Mouse (Mus musculus): ENCODE measurements at regions not wholly inside any gene's neighbourhood (a gene's known extent, or its start where the extent isn't known, plus 50 kb on each side); places are given as distances from the start of the nearest gene placed in this dataset.

DNA sequence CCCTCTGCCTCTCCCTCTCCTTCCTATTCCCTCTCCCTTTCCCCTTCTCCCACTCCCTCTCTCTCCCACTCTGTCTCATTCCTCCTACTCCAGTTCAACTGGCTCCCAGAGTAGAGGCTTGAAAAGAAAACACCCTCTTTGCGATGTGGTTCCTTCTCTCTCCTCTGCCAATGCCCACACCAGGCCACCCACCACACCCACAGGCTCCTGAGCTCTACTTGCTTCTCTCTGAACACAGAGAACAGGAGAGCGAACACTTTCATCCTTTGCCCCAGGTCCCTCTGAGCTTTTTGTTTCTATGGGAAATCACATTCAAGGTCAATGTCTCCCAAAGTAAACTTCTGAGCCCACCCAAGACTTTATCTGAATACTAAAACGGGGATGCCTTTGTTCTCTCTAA, 155.8 kb downstream of the Insig2 start:
- DNase-seq: no peak

DNA sequence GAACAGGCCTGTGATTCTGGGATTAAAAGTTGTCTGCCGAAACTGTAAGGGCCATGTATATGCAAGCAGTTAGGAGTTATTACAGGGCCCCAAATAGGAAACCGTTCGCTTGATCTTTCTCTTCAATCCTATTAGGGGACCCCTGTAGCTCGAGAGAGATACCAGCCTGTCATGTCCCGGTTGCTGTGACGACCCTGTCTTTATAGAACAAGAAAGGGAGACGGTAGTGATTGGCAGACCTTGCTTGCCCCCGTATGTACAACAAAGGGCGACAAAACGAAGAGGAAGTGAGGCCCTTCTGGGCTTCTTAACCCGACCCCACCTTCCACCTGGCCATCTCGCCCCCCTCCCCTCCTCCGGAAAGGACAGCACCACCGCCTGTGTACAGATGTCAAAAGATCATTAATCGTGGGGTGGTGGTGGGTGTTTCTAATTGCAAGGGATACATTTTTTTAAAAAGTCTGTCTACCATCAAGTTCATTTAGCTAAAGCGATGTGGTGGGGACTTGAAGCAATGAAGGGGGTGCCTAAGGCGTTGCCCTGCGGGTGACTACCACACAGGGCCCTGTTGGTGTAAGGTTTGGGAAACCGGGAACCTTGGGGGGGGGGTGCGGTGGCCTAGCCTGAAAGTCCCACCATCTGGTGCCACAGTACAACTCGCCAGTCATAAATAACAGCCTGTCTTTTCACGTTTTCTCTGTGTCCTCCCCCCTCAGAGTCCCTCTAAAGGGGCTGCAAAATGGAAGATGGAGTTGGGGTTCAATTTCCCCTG, 155.1 kb downstream of the Insig2 start:
- no peak for DNase-seq

DNA sequence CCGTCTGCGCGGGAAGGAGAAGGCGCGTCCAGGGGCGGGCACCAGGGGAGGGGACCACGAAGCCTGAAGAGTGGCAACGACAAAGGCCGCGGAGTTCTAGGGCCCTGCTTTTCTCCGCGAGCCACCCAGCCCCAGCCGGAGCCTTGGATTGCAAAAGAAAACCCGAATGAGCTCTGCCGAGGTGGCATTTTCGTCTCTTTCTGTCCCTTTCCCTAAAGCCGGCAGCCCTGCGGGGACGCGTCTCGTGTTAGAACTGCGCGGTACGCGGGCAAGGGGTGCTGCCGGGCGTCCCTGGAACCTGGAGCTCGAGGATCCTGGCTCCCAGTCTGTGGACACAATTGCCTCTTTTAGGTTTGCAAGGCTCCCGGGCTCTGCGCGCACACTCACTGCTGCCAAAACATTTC, 154.5 kb downstream of the Insig2 start:
- DNase-seq: no peak

DNA sequence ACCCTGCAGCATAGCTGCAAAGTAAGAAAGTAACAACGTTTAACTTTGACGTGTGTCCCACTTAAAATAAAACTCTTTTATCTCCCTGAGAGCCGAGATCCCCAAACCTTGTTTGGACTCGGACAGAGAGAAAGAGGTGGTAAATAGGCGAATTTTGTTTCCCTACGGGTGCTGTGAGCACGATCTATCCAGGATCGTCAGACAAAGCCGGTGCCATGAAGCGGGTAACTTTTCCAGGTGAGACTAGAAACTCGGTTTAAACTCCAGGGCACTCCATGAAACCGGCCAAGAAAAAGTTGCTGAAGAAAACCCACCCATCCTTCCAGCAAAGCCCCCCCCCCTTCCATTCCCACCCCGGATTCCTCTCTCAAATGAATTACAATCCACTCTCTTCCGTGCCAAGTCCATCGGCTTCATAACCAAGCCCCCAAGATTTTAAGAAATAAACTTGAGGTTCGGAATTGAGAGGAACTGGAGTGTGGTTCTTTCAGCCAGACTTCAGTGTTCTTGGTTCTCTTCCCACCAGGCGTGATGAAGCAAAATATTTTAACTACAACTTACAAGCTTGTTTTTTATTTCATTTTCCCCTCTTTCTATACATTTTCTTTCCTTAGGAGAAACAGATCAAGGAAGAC, 153.7 kb downstream of the Insig2 start:
- DNase-seq: no peak

DNA sequence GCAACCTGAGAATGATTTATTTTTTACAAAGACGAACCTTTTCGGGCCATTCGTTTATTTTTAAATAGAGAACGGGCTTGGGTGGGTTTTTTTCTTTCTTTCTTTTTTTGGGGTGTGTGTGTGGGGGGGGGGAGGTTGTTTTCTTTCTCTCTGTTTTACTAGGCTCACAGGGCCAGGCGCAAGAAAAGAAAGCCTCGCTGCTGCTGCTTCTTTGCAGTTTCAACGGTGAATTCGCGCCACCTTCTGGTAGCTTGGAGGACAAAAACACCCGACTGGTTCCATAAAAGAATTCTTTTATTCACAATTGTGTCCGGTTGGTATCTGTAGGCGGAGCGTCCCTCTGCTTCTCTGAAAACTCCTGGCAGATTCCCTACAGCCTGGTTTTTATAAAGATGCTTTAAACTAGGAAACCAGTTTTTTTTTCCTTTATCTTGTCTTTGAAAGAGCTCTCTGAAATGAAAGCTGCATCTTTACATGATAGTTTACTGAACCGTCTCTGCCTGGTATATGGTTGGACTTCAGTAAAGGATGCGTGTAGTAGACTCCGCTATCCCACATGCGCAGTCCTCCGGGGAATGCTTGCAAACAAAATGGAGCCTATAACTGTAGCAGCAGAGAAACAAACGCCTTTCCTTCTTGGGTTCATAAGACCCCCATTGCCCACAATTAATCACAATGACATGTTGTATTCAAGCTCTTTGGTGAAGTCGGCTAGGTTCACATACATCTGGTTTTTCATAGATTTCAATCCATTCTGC, 151.9 kb downstream of the Insig2 start:
- peak; percentile 76 to 77 for DNase-seq

DNA sequence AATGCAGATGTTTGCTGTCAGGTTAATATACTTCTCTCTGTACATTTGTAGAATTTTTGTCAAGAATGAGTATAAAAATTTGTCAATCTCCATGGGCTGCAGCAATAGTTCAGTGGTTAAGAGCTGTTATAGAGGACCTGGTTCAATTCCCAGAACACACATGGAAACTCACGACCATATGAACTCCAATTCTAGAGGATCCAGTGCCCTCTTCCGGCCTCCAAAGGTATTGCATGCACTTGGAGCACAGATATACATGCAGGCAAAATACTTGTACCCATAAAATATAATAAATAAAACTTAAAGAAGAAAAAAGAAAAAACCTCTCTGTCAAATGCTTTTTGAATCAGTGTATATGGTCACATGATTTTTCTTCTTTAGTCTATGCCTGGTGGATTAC, 143.5 kb downstream of the Insig2 start:
- no peak for DNase-seq

DNA sequence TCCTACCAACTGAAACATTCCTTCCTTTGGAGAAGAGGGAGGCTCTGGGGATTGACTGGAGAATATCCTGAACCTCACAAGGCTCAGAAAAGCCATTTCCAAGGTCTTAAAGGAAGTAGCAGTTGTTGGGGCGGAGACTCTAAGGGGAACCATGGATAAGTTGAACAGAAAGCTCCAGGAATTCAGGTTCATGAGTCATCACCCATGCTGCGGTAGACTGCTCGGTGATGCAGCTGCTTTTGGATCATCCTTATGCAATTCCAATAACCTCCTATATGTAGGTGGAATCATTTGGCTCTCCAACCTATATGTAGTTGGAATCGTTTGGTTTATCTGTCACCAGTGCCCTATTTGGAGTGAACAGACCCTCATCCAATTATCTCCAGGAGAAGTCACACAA, 137.6 kb downstream of the Insig2 start:
- no peak for DNase-seq

DNA sequence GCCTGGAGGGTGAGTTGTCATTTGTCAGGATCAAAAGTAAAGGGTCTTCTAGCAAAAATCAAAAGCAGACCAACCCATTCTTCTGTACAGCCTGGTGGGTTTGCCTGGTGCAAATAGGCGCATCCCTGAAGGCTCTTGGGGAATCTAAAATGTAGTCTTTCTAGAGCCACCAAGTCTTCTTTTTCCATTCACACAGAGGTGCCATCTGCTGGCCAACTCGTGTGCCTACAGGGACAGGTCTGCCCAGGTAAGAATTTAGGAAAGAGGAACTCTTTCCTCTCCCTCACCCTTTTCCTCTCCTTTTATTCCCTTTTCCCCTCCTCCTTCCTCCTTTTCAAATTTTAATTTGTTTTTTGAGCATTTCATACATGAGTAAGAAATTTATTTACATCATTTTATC, 116.5 kb downstream of the Insig2 start:
- DNase-seq: no peak

DNA sequence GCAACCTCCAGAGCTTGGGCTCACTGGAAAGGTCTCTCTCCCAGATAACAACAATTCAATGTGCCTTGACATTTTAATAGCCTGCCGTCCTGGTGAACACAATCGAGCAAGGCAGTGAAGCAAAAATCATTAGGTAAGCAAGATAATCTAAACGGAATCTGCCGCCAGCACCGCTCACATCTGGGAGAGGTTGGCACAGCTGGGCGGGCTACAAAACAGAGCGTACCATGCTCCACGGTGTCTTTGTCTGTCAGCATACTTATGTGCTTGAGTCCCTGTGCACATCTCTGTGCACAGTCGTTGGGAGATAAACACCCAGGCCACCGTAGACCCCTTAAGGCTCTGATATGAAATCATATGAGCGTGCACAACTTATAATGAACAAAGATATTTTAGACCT, 108.1 kb downstream of the Insig2 start:
- DNase-seq: no peak

DNA sequence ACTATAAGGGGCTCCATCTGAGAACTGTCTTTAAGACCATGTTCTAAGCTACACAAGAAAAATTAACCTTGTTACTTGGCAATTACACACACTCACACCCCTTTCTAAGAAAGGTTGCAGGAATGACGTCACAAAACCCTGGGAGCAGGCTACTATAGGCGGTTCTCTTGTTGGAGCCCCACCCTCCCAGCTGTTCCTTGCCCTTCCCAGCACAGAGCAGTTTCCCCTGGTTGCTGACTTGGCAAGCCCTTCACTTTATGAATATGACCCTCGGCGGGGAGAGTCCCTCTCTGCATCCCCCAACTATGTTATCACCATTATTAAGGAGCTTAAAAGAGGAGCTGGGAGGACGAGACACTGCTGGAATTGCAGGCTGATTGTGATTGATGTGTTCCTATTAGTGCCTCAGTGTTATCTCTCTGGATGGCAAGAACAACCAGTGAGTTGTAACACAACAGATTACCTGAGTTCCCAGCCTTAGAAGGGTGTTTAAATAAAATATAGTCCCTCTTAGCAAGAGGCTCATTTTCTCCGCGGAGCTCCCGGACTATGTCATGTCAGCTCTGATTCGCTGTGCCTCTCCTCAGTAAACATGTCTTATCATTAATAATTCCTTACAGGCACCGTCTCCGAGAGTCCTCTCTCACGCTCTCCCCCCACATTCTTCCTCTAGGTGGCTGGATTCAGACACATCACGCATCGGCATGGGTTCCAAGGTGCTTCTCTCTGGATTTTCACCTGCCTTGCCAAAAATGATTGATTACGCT, 105.7 kb downstream of the Insig2 start:
- DNase-seq: no peak

DNA sequence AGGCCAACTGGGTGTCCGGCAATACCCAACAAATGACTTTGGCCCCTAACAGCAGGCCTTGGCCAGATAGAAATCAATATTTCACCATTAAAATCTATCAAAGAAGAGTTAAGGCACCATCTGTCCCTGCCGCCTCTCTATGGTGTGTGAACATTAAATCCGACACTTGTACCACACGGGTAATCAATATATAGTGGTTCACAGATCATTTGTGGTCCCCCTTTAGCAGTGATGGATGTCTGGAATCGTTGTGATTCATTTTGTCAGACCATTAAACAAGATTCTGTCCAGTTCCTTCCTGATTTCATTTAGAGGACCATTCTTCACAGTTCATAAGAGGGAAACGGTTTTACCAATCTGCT, 105.2 kb downstream of the Insig2 start:
- no peak for DNase-seq

DNA sequence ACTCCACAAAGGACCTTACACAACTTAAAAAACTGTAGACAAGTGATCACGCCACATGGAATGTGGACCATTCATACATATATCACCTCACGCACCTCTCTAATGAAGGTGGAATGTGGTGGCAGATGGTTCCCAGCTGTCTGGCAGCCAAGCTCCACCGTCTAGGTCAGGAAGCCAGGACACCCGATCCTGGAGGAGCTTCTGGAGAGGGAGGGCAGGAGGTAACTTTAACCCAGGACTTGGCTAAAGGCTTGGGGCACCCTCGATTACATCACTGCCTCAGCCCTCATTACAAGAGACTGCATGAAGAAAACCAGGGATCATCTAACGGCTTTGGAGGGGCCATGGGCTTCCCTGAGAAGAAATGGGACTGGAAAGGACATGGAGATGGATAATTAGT, 88.8 kb downstream of the Insig2 start:
- no peak for DNase-seq

DNA sequence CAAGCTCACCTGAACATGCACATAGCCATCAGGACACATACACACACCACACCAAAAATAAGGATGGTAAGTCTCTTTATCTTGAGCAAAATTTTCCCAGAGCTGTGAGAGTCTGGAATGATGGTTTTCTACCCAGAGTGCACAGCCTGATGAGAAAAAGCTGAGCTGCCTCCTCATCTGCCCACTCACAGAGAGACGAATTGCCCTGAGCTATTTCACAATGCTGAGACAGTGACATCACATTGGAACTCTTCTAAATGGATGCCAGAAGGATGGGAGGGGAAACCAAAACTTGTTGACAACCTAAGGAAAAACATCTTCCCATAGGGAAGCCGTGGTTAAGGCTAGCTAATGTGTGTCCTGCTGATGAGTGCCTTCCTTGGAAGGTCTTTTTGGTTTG, 84.8 kb downstream of the Insig2 start:
- DNase-seq: no peak

DNA sequence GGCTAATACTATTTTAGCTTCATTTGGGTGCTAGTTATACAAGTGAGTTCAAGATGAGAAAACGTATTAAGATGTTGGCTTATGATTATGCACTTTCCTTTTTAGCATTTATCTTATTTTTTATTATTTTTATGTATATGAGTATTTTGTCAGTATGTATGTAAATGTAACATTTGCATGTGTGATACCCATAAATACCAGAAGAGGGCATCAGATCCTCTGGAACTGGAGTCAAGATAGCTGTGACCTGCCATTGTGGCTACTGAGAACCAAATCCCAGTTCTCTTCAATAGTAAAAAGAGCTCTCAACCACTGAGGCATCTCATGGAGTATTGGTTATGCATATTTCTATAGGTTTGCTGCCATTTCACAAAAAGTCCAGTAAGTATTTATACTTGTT, 83.3 kb downstream of the Insig2 start:
- no peak for DNase-seq

DNA sequence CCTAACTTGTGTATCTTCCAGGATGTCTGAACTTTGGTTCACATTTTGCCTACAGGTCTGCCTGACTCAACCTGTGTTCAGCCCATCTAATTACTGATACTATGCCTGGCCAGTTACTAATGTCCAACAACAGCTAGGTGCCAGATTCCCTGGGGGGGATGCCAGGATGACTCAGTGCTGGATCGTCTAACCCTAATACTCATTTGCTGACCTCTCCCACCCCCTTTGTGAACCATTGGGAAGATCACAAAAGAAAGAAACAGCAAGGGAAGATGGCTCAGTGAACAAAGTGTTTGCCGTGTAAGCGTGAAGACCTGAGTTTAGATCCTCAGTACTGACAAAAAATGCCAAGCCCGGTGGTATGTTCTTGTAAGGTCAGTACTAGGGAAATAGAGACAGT, 81.7 kb downstream of the Insig2 start:
- no peak for DNase-seq

DNA sequence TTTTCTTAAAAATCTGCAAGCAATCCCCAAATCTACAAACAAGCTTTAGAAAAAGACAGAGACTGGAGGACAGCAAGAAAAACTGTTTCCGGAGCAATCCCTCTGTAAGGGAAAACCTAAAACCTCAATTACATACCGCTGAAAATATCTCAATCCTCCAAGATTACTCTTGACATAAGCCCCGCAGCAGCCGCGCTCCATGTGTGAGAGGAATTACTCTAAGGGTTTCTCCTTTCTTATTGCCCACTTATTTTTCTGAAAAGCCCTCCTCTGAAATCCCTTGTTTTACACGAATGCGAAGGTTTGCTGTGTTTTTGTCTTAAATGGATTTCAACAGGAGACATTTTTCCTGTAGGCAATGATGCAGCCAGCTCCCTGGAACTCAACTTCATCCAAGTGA, 80.3 kb downstream of the Insig2 start:
- no peak for DNase-seq

DNA sequence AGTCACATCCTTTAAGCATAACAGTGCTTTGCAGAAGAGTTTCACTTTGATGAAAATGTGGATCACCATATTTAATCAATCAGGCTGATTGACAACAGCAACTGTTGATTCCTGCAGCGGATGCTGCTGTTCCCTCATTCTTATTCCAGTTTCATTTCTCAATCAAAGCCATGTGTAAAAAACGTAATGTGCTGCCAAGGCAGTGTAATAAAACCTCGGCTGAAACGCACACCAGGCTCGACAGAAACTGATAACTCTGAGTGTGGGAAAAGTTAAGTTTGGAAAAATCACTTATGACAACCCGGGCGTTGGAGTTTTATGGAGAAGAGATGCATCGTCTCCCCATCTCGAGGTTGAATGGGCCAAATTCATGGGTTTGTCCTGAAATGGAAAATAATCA, 78.2 kb downstream of the Insig2 start:
- no peak for DNase-seq
